Mouse (Mus musculus): ENCODE results near the gene Ccndbp1. TPM values are rescaled to one million over a fixed set of nuclear protein-coding genes. Genes with fewer than 3 reads are reported as not detected.

The Ccndbp1 gene
- polyA plus RNA-seq, 1 experiment from 2014 or later, result 36.6 TPM

Small RNA genes lying within 50 kb of the gene (microRNA-seq; reads per million reads assigned to microRNA genes)
- not detected for gene Gm44325 (ENCODE audit: borderline number of aligned reads)

Other genes starting within 250 kb of the Ccndbp1 start
- 9.3 and 10.6 TPM in 2 replicates for gene Cdan1, start 158.3 kb upstream of the Ccndbp1 start, polyA plus RNA-seq (2014; fragmentation: Nextera tagmentation; extraction: Ambion mirVana)
- 5.2 and 6.1 TPM in 2 replicates for gene Ttbk2, start 157.8 kb upstream of the Ccndbp1 start, polyA plus RNA-seq (2014; fragmentation: Nextera tagmentation; extraction: Ambion mirVana)
- 17.9 and 23.1 TPM in 2 replicates for gene Ubr1, start 37.7 kb upstream of the Ccndbp1 start, polyA plus RNA-seq (2014; fragmentation: Nextera tagmentation; extraction: Ambion mirVana)
- 2.7 and 3.2 TPM in 2 replicates for gene Tmem62, start 31.4 kb upstream of the Ccndbp1 start, polyA plus RNA-seq (2014; fragmentation: Nextera tagmentation; extraction: Ambion mirVana)
- gene Epb42, start 28.7 kb downstream of the Ccndbp1 start, polyA plus RNA-seq (2014; fragmentation: Nextera tagmentation; extraction: Ambion mirVana), result 0.71 and 1.5 TPM in 2 replicates
- gene Tgm5, start 77.4 kb downstream of the Ccndbp1 start, polyA plus RNA-seq (2014; fragmentation: Nextera tagmentation; extraction: Ambion mirVana), result 0.38 and 0.86 TPM in 2 replicates
- not detected in 2 replicates for gene Tgm7, start 101.4 kb downstream of the Ccndbp1 start, polyA plus RNA-seq (2014; fragmentation: Nextera tagmentation; extraction: Ambion mirVana)
- 20.3 and 20.4 TPM in 2 replicates for gene Adal, start 132.0 kb downstream of the Ccndbp1 start, polyA plus RNA-seq (2014; fragmentation: Nextera tagmentation; extraction: Ambion mirVana)
- gene Lcmt2, start 132.2 kb downstream of the Ccndbp1 start, polyA plus RNA-seq (2014; fragmentation: Nextera tagmentation; extraction: Ambion mirVana), result 14.9 and 16.9 TPM in 2 replicates
- 39.5 and 41.6 TPM in 2 replicates for gene Tubgcp4, start 162.3 kb downstream of the Ccndbp1 start, polyA plus RNA-seq (2014; fragmentation: Nextera tagmentation; extraction: Ambion mirVana)
- gene Zscan29, start 162.7 kb downstream of the Ccndbp1 start, polyA plus RNA-seq (2014; fragmentation: Nextera tagmentation; extraction: Ambion mirVana), result 7.3 and 7.4 TPM in 2 replicates

All from embryonic facial prominence, embryonic 14.5 days (tissue).